Mouse (Mus musculus) C3H10T1/2 (cell line): ENCODE results near the gene Tgfbr3. TPM values are rescaled to one million over a fixed set of nuclear protein-coding genes. Genes with fewer than 3 reads are reported as not detected.

Experiments
- polyA plus RNA-seq, 2 experiments: library from polyadenylated mRNA; unstranded; fragments of >200 nt; fragmentation: generic; extraction: Trizol; gene quantifications; one replicate each; pipeline ENCODE4 v1.2.1; 2012; ENCODE audit warnings: missing spikeins in 2 of 2

The Tgfbr3 gene
- polyA plus RNA-seq, result 10 to 100 TPM in 1 of 2 experiments, under 1 TPM in 1; 0.70 to 12.9 TPM

GRCm38 (mm10) chr5:107289234-107289764 lies at the start of gene Tgfbr3:
TSS of gene Tgfbr3 (minus strand) at chr5:107289629.

GRCm38 (mm10) chr5:107330916-107331421 lies 41.5 kb upstream of the Tgfbr3 start, which contains the start of gene Brdt:
TSS of gene Brdt (plus strand) at chr5:107331159.

Other genes with a start within 250 kb of the Tgfbr3 start
- 1 to 10 TPM in 1 of 2 experiments, under 1 TPM in 1; 0.02 to 1.1 TPM for gene Brdt, start 41.5 kb upstream of the Tgfbr3 start, polyA plus RNA-seq
- gene Ephx4, start 113.1 kb upstream of the Tgfbr3 start, polyA plus RNA-seq, result under 1 TPM in 1 of 2 experiments, not detected in 1; 0.12 TPM
- not detected for gene Lpcat2b, start 141.9 kb upstream of the Tgfbr3 start, polyA plus RNA-seq
- gene Btbd8, start 148.4 kb upstream of the Tgfbr3 start, polyA plus RNA-seq, result under 1 TPM; 0.04 to 0.54 TPM
- gene Gm42669, start 218.0 kb upstream of the Tgfbr3 start, polyA plus RNA-seq, result under 1 TPM in 1 of 2 experiments, not detected in 1; 0.14 TPM
- under 1 TPM in 1 of 2 experiments, not detected in 1; 0.02 TPM for gene 1700028K03Rik, start 245.1 kb upstream of the Tgfbr3 start, polyA plus RNA-seq